Comparison of ENCODE assay signal across 22 mouse cellular contexts in genomic region chr2:69994779-69995178, GRCm38 (mm10). TPM values are rescaled to one million over a fixed set of nuclear protein-coding genes. Genes with fewer than 3 reads are reported as not detected.
A peak's percentile ranks its signal among the peaks of the same experiment; 100 is the strongest.
DNase-seq lines count a peak whose midpoint lies in the region; ATAC-seq lines count a peak whose summit lies in the region.
"Had no signal": no experiment of that assay in that cellular context is flagged by ENCODE, and none has a peak within 500 bp of the region (broad histone marks: within the 10 kb centered on the region; RNA-seq: fewer than 3 reads in every experiment).

No protein-coding gene starts in this region.

- no peaks in the 10 kb centered on the region for H3K27me3 ChIP-seq in midbrain, embryonic 13.5 days
- H3K27me3 ChIP-seq in forebrain, embryonic 15.5 days = no peaks in the 10 kb centered on the region
- H3K27me3 ChIP-seq: embryonic facial prominence, embryonic 15.5 days; neural tube, embryonic 13.5 days had no signal

- ATAC-seq in inflammation-experienced regulatory T-cells, adult 6 months = peak; percentile 76
- no peak for ATAC-seq in midbrain, embryonic 13.5 days
- ATAC-seq in forebrain, embryonic 15.5 days (replicated peaks) = no peak
- ATAC-seq: forebrain, embryonic 16.5 days; lung, postnatal 0 days had no signal

- no peaks in the 10 kb centered on the region for H3K9me3 ChIP-seq in midbrain, embryonic 13.5 days
- no peaks in the 10 kb centered on the region for H3K9me3 ChIP-seq in forebrain, embryonic 15.5 days
- H3K9me3 ChIP-seq: embryonic facial prominence, embryonic 15.5 days; G1E; heart, embryonic 10.5 days; limb, embryonic 10.5 days; neural tube, embryonic 13.5 days had no signal

- peak; percentile 15 for DNase-seq in 3T3-L1 (ENCODE audit: low read depth, low spot score)
- DNase-seq in CD4-positive helper T cell, adult 2 months (ENCODE audit: low read depth, low spot score) = peak; percentile 63
- peak; percentile 10 for DNase-seq in T-cell, adult 2 months (ENCODE audit: low spot score)
- no peak for DNase-seq in spleen, adult 12 weeks (ENCODE audit: low spot score)
- DNase-seq: cerebellum, adult 2 months; heart, postnatal 4 days; kidney, adult 9 months; kidney, postnatal 14 days; midbrain, embryonic 14.5 days; thymus, postnatal 36 days had no signal

- no peak overlapping the region for H3K27ac ChIP-seq in midbrain, embryonic 13.5 days
- H3K27ac ChIP-seq in forebrain, embryonic 15.5 days (replicated peaks) = no peak overlapping the region
- H3K27ac ChIP-seq: embryonic facial prominence, embryonic 15.5 days; heart, embryonic 10.5 days; limb, embryonic 10.5 days; macrophage; neural tube, embryonic 13.5 days had no signal

- H3K4me2 ChIP-seq in midbrain, embryonic 13.5 days (replicated peaks) = no peak overlapping the region
- H3K4me2 ChIP-seq in forebrain, embryonic 15.5 days (replicated peaks) = no peak overlapping the region
- H3K4me2 ChIP-seq: embryonic facial prominence, embryonic 15.5 days; neural tube, embryonic 13.5 days had no signal

- H3K4me1 ChIP-seq in midbrain, embryonic 13.5 days (replicated peaks) = no peaks in the 10 kb centered on the region
- H3K4me1 ChIP-seq in forebrain, embryonic 15.5 days = no peaks in the 10 kb centered on the region
- H3K4me1 ChIP-seq: embryonic facial prominence, embryonic 15.5 days; heart, embryonic 10.5 days; limb, embryonic 10.5 days; neural tube, embryonic 13.5 days had no signal

- 96% methylated on average over 2 of the region's 2 CpGs for WGBS in midbrain, embryonic 13.5 days
- WGBS in forebrain, embryonic 15.5 days = 91% methylated on average over 2 of the region's 2 CpGs

- H3K36me3 ChIP-seq in midbrain, embryonic 13.5 days = peaks cover 46% of the 10 kb centered on the region
- H3K36me3 ChIP-seq in forebrain, embryonic 15.5 days = peaks cover 25% of the 10 kb centered on the region

- no peak overlapping the region for H3K4me3 ChIP-seq in midbrain, embryonic 13.5 days (replicated peaks)
- H3K4me3 ChIP-seq in forebrain, embryonic 15.5 days = no peak overlapping the region
- H3K4me3 ChIP-seq: embryonic facial prominence, embryonic 15.5 days; heart, embryonic 10.5 days; limb, embryonic 10.5 days; neural tube, embryonic 13.5 days had no signal

- no peak overlapping the region for H3K9ac ChIP-seq in midbrain, embryonic 13.5 days (replicated peaks)
- no peak overlapping the region for H3K9ac ChIP-seq in forebrain, embryonic 15.5 days (replicated peaks)
- H3K9ac ChIP-seq: embryonic facial prominence, embryonic 15.5 days; neural tube, embryonic 13.5 days had no signal

RNA-seq across cellular contexts. Expression of gene Myo3b, which starts 44.1 kb away (rescaled TPM):
- polyA plus RNA-seq in inflammation-experienced regulatory T-cells, adult 6 months (2017; shearing (Covaris generic)) = 10 to 100 TPM in 2 of 3 experiments, 1 to 10 TPM in 1; 7.0 to 13.4 (median 13.0) TPM
- 0.17 and 0.19 TPM in 2 replicates for polyA plus RNA-seq in midbrain, embryonic 13.5 days (2015; fragmentation: Nextera tagmentation; extraction: Ambion mirVana)
- polyA plus RNA-seq in forebrain, embryonic 15.5 days (2015; fragmentation: Nextera tagmentation; extraction: Ambion mirVana) = 0.22 and 0.24 TPM in 2 replicates
- polyA plus RNA-seq: embryonic facial prominence, embryonic 15.5 days; G1E; limb, embryonic 10.5 days; liver, adult 2 months; macrophage had no signal
